Mouse (Mus musculus) forebrain, embryonic 14.5 days (tissue): ENCODE measurements around the gene Slc25a22. TPM values are rescaled to one million over a fixed set of nuclear protein-coding genes. Genes with fewer than 3 reads are reported as not detected.

Experiments
- ATAC-seq: fragments of 200-750 bp; cut with Nextera tagmentation; 2 replicates; pipeline ENCODE4 v1.8.0; 2017; ENCODE audit warnings: mild to moderate bottlenecking, moderate library complexity
- DNase-seq: peaks from one replicate; pipeline ENCODE4 v3.0.0-alpha.2; 2015; ENCODE audit warnings: low spot score
- H3K27ac ChIP-seq: fragments of 300-500 bp; sonication (generic); 2 replicates; pipeline ENCODE4 v1.5.1; 2014; ENCODE audit warnings: low read depth, mild to moderate bottlenecking, control low read depth, low read length, moderate library complexity
- H3K27me3 ChIP-seq: fragments of 300-500 bp; sonication (generic); replicated peaks from 2 replicates; pipeline ENCODE4 v1.6.1; 2014; ENCODE audit warnings: low read length, control low read depth, mixed read lengths; ENCODE audit not compliant: control insufficient read depth, insufficient read depth
- H3K36me3 ChIP-seq: fragments of 300-500 bp; sonication (generic); 2 replicates; pipeline ENCODE4 v1.6.1; 2014; ENCODE audit warnings: low read length, control low read depth; ENCODE audit not compliant: control insufficient read depth, insufficient read depth
- H3K4me1 ChIP-seq: fragments of 300-500 bp; sonication (generic); 2 replicates; pipeline ENCODE4 v1.6.1; 2014; ENCODE audit warnings: antibody characterized with exemption, low read length, control low read depth; ENCODE audit not compliant: control insufficient read depth, insufficient read depth
- H3K4me2 ChIP-seq: fragments of 300-500 bp; sonication (generic); 2 replicates; pipeline ENCODE4 v1.6.1; 2014; ENCODE audit warnings: mild to moderate bottlenecking, control low read depth, low read length
- H3K4me3 ChIP-seq: fragments of 300-500 bp; sonication (generic); 2 replicates; pipeline ENCODE4 v1.5.1; 2014; ENCODE audit warnings: low read depth, low read length, control low read depth
- H3K9ac ChIP-seq: fragments of 300-500 bp; sonication (generic); 2 replicates; pipeline ENCODE4 v1.6.1; 2014; ENCODE audit warnings: mild to moderate bottlenecking, low read length, control low read depth, moderate library complexity
- H3K9me3 ChIP-seq: fragments of 300-500 bp; sonication (generic); replicated peaks from 2 replicates; pipeline ENCODE4 v1.6.1; 2016; ENCODE audit warnings: low read length, control low read depth, mixed read lengths; ENCODE audit not compliant: control insufficient read depth
- WGBS: fragments of 180-500 bp; shearing (Covaris S2); extraction: QIAGEN DNeasy Blood & Tissue Kit; methylation state at CpG from one replicate; pipeline ENCODE4 v1.1.7; 2014; 5-methylcytosine and 5-hydroxymethylcytosine counted together
- polyA plus RNA-seq: library from polyadenylated mRNA; unstranded; fragments of >200 nt; fragmentation: Nextera tagmentation; extraction: Ambion mirVana; gene quantifications from 2 replicates; pipeline ENCODE4 v1.2.1, GENCODE M21; 2014

The Slc25a22 gene
- polyA plus RNA-seq, 1 experiment from 2014 or later = 56.0 TPM

DNA sequence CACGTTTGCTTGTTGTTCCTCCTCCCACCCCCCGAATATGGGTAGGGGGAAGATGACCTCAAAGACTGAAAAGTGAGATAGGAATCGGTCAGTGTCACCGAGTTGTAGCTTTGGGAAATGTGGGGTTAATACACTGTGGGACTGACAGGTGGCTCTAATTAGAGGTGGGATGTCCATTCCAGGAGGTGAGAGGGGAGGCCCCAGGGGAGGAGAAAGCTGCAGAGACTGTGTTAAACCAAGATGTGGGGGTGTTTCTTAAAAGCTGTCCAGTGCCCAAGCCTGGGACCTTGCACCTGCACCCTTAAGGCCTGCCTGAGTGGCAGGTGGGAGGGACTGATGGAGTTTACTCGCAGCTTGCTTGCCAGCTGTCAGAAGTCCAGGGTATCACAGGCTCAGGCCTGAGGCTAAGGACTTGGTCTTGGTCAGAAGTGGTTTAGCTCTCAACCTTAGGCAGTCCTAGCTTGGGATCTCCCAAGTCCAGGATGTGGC, 24.7 kb upstream of the Slc25a22 start:
- Histone ChIP-seq H3K9ac (peak overlapping the region; percentile 48; the same call in 1 of the 2 replicates), H3K36me3 (peaks cover 15% of the 10 kb centered on the region; the same call in 1 of the 2 replicates)

DNA sequence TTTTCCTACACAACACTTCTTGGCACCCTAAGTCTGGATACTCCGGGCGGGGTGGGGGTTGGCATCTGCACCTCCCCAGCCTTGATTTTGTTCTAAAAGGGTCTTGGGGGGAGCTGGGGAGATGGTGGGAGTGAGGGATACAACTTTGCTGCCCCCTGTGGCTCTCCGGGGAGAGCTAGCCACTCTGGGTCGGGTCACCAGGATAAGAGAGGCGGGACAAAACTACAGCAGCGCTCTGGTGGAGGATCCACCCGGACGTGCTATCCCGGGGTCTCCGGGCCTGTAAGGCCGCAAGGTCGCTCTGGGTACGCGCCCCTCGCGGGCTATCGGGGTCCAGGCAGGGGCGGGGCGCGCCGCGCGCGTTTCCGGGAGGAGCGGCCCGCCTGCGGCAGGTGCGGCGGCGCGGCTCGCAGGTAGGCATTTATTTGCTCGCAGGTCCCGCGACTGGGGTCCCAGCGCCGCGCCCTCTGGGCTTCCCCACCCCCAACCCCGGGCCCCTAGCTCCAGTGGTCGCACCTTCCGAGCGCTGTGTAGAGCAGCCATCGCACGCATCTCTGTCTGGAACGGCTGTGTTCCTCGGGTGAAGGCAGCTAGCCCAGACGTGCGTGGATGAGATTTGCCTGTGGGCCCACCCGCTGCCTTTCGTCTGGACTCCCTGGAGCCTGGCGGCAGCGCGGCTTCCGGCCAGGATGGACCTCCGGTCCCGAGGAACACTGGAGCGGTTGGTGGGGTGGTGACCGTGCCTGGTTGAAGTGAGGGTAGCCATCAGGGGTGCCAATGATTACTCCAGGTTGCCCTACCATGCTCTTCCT, 24.0 kb upstream of the Slc25a22 start:
- H3K27me3 ChIP-seq = peaks cover 63% of the 10 kb centered on the region
- H3K4me1 ChIP-seq = peaks cover 4% of the 10 kb centered on the region; the same call in 1 of the 2 replicates
- H3K9ac ChIP-seq = peak overlapping the region; percentile 48; the same call in 1 of the 2 replicates
- peak overlapping the region; percentile 50 for H3K4me2 ChIP-seq
- DNase-seq (no peak), ATAC-seq (no peak)
- no peak overlapping the region for H3K27ac ChIP-seq
- H3K9me3 ChIP-seq = no peaks in the 10 kb centered on the region
- peaks cover 15% of the 10 kb centered on the region; the same call in 1 of the 2 replicates for H3K36me3 ChIP-seq
- WGBS = 3% methylated on average over 59 of the region's 59 CpGs
- peak overlapping the region; percentile 27 for H3K4me3 ChIP-seq

More for the DNA sequence above, 24.7 kb upstream of the Slc25a22 start:
- H3K4me3 ChIP-seq = no peak overlapping the region
- ATAC-seq (no peak), DNase-seq (no peak)
- no peaks in the 10 kb centered on the region for H3K9me3 ChIP-seq
- H3K27ac ChIP-seq = no peak overlapping the region
- H3K4me1 ChIP-seq = peaks cover 4% of the 10 kb centered on the region; the same call in 1 of the 2 replicates
- WGBS = 25% methylated on average over 5 of the region's 5 CpGs
- peak overlapping the region; percentile 50 for H3K4me2 ChIP-seq
- H3K27me3 ChIP-seq = peaks cover 65% of the 10 kb centered on the region

DNA sequence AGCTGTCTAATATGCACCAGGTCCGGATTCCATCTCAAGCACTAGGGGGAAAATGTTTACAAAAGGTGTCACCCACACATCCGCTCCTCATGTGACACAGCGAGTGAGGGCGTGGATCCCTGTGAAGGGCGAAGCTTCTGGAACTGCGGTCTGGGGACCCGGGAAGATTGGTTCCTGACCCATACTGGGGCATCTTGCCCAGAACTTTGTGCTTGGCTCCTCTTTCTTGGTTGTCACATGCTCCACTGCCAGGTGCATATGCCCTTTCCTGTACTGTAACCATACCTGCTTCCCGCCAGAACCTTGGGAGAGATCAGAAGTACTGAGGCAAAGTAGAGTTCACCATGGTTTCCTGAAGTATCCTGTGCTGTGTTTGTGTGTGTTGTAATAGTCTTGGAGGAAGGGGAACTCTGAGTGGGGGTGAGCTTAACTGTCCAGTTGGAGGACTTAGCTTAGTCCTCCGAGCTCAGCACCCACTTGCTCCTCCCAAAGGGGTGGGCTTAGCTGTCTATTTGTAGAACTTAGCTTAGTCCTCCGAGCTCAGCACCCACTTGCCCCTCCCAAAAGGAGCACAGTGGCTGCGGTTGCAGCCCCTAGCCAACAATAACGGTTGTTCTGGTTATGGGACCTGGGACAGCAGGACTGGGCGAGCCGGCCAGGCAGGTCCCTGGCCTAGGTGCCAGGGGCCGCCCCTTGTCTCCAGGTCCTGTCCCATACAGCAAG, 22.9 kb upstream of the Slc25a22 start, which contains the start of gene Cracr2b:
Cracr2b (plus strand) TSS at position 704 of the 723 bp plus-strand sequence.
- no peak within 1 kb of the TSS for H3K27ac ChIP-seq
- H3K27me3 ChIP-seq = peaks cover 54% of the 10 kb centered on the region
- H3K4me1 ChIP-seq = peaks cover 12% of the 10 kb centered on the region; the same call in 1 of the 2 replicates
- H3K4me3 ChIP-seq = peak within 1 kb of the TSS; percentile 27
- ATAC-seq (no peak), DNase-seq (no peak)
- peak within 1 kb of the TSS; percentile 48; the same call in 1 of the 2 replicates for H3K9ac ChIP-seq
- WGBS = 74% methylated on average over 15 of the region's 15 CpGs
- H3K9me3 ChIP-seq = no peaks in the 10 kb centered on the region
- H3K4me2 ChIP-seq = peak within 1 kb of the TSS; percentile 50
- H3K36me3 ChIP-seq = peaks cover 15% of the 10 kb centered on the region; the same call in 1 of the 2 replicates

DNA sequence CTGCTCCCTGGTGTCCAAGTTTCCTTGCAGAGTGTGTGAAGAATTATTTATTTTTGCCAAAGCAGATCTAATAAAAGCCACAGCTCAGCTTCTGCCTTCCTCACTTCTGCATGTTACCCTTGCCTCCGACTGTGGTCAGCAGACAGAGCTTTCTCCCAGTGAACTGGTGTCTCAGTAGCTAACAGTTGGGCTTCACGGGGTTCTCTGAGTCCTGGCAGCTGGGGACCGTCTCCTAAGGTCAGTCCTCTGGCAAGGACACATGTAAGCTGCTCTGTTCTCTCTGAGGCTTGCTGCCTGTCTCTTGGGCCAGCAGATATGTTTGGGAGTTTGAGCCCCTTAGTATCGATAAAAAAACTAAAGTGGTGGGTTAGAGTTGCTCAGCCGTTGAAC, 22.3 kb upstream of the Slc25a22 start:
- ATAC-seq (no peak), DNase-seq (no peak)
- Histone ChIP-seq H3K27me3 (peaks cover 49% of the 10 kb centered on the region), H3K9me3 (no peaks in the 10 kb centered on the region), H3K4me2 (no peak overlapping the region), H3K4me1 (peaks cover 12% of the 10 kb centered on the region; the same call in 1 of the 2 replicates), H3K9ac (no peak overlapping the region), H3K27ac (no peak overlapping the region), H3K36me3 (peaks cover 15% of the 10 kb centered on the region; the same call in 1 of the 2 replicates), H3K4me3 (no peak overlapping the region)
- 79% methylated on average over 5 of the region's 5 CpGs for WGBS

DNA sequence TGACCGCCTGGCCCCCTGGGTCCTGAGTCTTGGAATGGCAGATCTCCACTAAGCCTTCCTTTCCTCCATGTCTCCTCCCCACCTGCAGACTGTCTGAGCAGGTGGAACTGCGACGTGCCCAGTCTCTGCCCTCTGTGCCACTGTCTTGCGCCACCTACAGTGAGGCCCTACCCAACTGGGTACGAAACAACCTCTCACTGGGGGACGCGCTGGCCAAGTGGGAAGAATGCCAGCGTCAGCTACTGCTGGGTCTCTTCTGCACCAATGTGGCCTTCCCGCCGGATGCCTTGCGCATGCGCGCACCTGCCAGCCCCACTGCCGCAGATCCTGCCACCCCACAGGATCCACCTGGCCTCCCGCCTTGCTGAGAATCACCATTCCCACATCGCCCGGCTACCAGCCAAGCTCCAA, 21.6 kb upstream of the Slc25a22 start:
- H3K9ac ChIP-seq = no peak overlapping the region
- peaks cover 12% of the 10 kb centered on the region; the same call in 1 of the 2 replicates for H3K4me1 ChIP-seq
- ATAC-seq = no peak
- no peak for DNase-seq
- H3K36me3 ChIP-seq = peaks cover 15% of the 10 kb centered on the region; the same call in 1 of the 2 replicates
- H3K9me3 ChIP-seq = no peaks in the 10 kb centered on the region
- H3K27ac ChIP-seq = no peak overlapping the region
- H3K4me3 ChIP-seq = no peak overlapping the region
- H3K27me3 ChIP-seq = peaks cover 42% of the 10 kb centered on the region
- no peak overlapping the region for H3K4me2 ChIP-seq
- 88% methylated on average over 17 of the region's 17 CpGs for WGBS

DNA sequence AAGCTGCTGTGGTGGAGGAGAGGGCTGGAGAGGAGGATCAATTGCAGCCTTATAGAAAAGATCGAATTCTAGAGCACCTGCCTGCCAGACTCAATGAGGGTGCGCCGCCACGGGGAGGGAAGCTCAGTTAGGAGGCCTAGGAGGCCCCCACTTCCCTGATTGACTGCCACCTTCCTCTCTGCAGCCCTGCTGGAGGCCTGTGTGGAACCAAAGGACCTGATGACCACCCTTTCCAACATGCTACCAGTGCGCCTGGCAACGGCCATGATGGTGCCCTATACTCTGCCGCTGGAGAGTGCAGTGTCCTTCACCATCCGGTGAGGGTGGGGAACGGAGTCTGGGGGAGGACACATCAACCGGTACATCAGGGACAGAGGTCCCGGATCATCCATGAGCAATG, 21.0 kb upstream of the Slc25a22 start:
- Histone ChIP-seq H3K9ac (no peak overlapping the region), H3K4me2 (no peak overlapping the region), H3K4me3 (no peak overlapping the region), H3K27ac (no peak overlapping the region), H3K36me3 (peaks cover 15% of the 10 kb centered on the region; the same call in 1 of the 2 replicates), H3K27me3 (peaks cover 36% of the 10 kb centered on the region), H3K4me1 (peaks cover 12% of the 10 kb centered on the region; the same call in 1 of the 2 replicates), H3K9me3 (no peaks in the 10 kb centered on the region)
- ATAC-seq (no peak), DNase-seq (no peak)
- WGBS = 92% methylated on average over 11 of the region's 11 CpGs

DNA sequence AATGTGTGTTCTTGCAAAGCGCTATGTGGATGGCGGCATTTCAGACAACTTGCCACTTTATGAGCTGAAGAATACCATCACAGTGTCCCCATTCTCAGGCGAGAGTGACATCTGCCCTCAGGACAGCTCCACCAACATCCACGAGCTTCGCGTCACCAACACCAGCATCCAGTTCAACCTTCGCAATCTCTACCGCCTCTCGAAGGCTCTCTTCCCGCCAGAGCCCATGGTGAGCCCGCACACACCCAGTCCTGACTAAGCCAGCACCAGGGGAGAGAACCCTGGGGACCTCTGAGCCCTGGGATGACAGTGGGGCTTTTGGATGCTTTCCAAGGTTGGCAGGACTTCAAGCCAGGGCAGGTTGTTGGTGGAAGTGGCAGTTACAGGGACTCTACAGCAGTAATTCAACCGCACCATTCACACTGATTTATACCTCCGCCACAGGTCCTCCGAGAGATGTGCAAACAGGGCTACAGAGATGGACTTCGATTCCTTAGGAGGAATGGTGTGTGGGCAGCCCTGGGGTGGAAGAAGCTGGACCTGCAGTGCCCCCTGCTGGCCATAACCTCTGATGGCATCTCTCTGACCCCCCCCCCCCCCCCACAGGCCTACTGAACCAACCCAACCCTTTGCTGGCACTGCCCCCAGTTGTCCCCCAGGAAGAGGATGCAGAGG, 20.4 kb upstream of the Slc25a22 start:
- H3K27ac ChIP-seq = no peak overlapping the region
- no peak overlapping the region for H3K9ac ChIP-seq
- DNase-seq (no peak), ATAC-seq (no peak)
- 71% methylated on average over 15 of the region's 15 CpGs for WGBS
- peaks cover 30% of the 10 kb centered on the region for H3K27me3 ChIP-seq
- H3K4me3 ChIP-seq = no peak overlapping the region
- no peak overlapping the region for H3K4me2 ChIP-seq
- H3K9me3 ChIP-seq = no peaks in the 10 kb centered on the region
- peaks cover 12% of the 10 kb centered on the region; the same call in 1 of the 2 replicates for H3K4me1 ChIP-seq
- peaks cover 15% of the 10 kb centered on the region; the same call in 1 of the 2 replicates for H3K36me3 ChIP-seq

DNA sequence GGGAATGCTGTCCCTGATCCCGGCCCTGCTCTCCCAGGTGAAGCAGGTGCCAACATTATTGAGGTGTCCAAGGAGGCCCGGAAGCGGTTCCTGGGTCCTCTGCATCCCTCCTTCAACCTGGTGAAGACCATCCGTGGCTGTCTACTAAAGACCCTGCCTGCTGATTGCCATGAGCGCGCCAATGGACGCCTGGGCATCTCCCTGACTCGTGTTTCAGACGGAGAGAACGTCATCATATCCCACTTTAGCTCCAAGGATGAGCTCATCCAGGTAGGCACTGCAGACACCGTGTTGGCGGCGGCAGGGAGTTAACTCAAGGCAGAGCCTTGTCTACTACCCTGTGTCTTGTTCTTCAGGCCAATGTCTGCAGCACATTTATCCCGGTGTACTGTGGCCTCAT, 19.5 kb upstream of the Slc25a22 start:
- peaks cover 21% of the 10 kb centered on the region for H3K27me3 ChIP-seq
- ATAC-seq (no peak), DNase-seq (no peak)
- peaks cover 20% of the 10 kb centered on the region; the same call in 1 of the 2 replicates for H3K36me3 ChIP-seq
- peaks cover 12% of the 10 kb centered on the region; the same call in 1 of the 2 replicates for H3K4me1 ChIP-seq
- no peak overlapping the region for H3K4me2 ChIP-seq
- WGBS = 93% methylated on average over 14 of the region's 14 CpGs
- no peaks in the 10 kb centered on the region for H3K9me3 ChIP-seq
- no peak overlapping the region for H3K27ac ChIP-seq
- H3K9ac ChIP-seq = no peak overlapping the region
- no peak overlapping the region for H3K4me3 ChIP-seq
